Mouse (Mus musculus): Measurements from ENCODE around the gene Eef2k. TPM values are rescaled to one million over a fixed set of nuclear protein-coding genes. Genes with fewer than 3 reads are reported as not detected.

The Eef2k gene
- polyA plus RNA-seq (2017; shearing (Covaris generic)) = 15.0 TPM

DNA sequence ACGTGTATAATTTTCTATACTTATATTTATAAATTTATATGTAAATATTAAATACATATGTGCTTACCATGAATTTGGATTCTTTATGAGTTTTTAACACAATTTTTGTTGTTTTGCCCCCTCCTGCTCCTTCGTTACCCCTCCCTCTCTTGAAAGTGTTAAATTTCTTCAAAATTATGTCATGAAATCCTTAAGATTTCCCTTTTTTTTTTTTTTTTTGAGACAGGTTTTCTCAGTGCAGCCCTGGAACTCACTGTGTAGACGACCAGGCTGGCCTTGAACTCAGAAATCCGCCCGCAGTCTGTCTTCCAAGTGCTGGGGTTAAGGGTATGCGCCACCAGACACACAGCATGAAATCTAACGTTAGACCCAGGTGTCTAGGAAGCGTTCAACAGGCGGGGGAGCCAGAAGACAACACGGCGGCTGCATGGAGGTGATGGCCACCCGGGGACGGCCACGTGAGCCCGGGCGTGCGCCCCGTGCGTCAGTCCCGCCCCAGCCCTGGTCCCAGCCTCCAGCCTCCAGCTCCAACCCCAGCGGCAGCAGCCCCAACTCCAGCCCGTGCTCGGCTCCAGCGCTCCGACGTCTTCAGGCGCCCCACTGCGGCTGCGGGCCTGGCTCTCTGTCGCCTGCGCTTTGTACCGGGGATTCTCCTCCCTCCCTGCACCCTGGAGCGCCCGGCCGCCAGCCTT, at the start of gene Eef2k:
Gene Eef2k, plus strand, starts transcription at position 487 of the 692 bp plus-strand sequence.

GRCm38 (mm10) chr7:120811834-120812415, 30.7 kb upstream of the Eef2k start, which contains the start of gene Gm5737:
TSS of gene Gm5737 (plus strand) at chr7:120812365.

DNA sequence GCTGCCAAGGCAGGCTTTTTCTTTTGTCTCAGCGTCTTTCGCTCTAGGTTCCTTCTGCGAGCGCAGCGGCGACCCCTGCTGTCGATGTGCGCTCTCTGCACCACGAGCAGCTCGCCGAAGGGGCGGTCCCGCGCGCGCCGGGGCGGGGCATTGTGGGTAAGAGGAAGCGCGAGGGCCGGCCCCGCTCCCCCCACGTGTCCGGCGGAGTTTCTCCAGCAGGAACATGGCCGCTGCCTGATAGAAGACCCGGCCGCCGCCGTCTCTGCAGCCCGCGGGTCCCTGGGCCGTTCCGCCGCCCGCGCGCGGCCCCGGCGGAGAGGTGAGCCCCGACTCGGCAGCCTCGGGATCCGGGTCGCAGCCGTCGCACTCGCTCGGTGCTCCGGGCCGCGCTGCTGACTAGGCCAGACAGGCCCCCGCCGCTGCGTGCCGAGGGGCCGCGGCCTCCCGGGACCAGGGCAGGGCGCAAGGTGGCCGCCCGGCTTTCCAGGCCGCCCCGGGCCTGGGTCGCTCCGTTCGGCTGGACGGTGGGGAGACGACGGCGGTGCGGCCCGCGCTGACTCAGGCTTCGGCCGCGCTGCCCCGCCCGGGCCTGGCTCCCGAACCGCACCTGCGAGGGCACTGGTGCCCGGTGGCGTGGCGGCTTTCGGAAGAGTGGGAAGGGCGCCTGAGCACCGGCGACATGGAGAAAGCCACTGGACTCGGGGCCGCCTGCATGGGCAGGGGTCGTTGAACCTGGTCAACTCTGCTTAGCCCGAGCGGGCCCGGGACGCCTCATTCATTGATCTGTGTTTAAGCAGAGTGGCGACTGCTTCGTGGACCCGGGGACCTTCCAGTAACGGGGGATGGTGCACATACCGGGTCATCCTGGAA, 75.2 kb downstream of the Eef2k start, which contains the start of gene Polr3e:
Gene Polr3e, plus strand, starts transcription at position 153 of the 870 bp plus-strand sequence.

Other genes with a start within 250 kb of the Eef2k start
- gene Uqcrc2, start 207.7 kb upstream of the Eef2k start, polyA plus RNA-seq (2017; shearing (Covaris generic)) = 183 TPM
- 0.62 TPM for gene Pdzd9, start 172.5 kb upstream of the Eef2k start, polyA plus RNA-seq (2017; shearing (Covaris generic))
- gene Mosmo, start 165.2 kb upstream of the Eef2k start, polyA plus RNA-seq (2017; shearing (Covaris generic)) = 2.8 TPM
- gene Vwa3a, start 103.5 kb upstream of the Eef2k start, polyA plus RNA-seq (2017; shearing (Covaris generic)) = not detected
- gene Gm5737, start 30.5 kb upstream of the Eef2k start, polyA plus RNA-seq (2017; shearing (Covaris generic)) = not detected
- 38.7 TPM for gene Polr3e, start 74.9 kb downstream of the Eef2k start, polyA plus RNA-seq (2017; shearing (Covaris generic))
- 0.76 TPM for gene Cdr2, start 139.5 kb downstream of the Eef2k start, polyA plus RNA-seq (2017; shearing (Covaris generic))
- not detected for gene Mfsd13b, start 139.7 kb downstream of the Eef2k start, polyA plus RNA-seq (2017; shearing (Covaris generic))
- gene Mettl9, start 191.6 kb downstream of the Eef2k start, polyA plus RNA-seq (2017; shearing (Covaris generic)) = 6.9 TPM
- 2.0 TPM for gene Igsf6, start 231.7 kb downstream of the Eef2k start, polyA plus RNA-seq (2017; shearing (Covaris generic))
- not detected for gene Otoa, start 238.8 kb downstream of the Eef2k start, polyA plus RNA-seq (2017; shearing (Covaris generic))

Data from inflammation-experienced regulatory T-cells, adult 16 weeks (primary cell).